Mouse (Mus musculus): ENCODE data around the gene Fam53b.
A peak's percentile ranks its signal among the peaks of the same experiment; 100 is the strongest.

Gene Fam53b

DNA sequence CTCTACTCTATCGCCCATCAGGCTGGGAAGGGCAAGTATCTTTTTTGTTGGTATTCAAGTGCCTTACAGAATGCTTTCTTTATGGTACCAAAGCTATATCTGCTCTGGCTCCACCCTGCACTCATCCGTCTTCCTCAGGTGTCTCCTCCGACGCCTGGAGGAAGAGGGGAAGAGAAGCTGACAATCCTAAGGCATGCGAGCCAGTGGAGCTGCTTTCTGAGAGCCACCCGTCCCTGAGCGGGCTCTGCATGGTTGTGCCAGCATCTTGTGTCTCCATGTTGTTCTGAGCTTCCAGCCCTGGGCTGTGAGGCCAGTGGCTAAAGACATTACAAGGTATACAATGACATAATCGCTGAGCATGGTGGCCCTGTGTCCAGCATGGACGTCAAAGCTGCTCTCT lies 79.5 kb downstream of the Fam53b start:
- DNase-seq (ENCODE audit: low read depth) = no peak

DNA sequence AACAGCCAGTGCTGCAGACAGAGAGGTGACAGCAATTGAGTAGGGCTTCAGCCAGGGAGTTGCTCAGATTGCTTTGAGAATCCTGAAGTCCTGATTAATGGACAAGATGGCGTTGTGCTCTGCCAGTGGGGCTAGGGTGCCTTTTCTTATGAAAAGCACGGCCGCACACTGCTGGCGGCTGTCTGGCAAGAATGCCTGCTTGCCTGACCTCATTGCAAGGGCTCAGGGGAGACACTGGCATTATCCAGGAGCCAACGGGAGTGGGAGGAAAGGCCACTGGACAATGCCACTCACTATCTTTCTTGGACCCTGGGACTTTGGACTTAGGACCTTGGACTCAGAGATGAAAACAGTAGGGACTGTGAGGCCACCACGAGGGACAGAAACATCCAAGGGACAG lies 80.2 kb downstream of the Fam53b start:
- no peak for DNase-seq (ENCODE audit: low read depth)

DNA sequence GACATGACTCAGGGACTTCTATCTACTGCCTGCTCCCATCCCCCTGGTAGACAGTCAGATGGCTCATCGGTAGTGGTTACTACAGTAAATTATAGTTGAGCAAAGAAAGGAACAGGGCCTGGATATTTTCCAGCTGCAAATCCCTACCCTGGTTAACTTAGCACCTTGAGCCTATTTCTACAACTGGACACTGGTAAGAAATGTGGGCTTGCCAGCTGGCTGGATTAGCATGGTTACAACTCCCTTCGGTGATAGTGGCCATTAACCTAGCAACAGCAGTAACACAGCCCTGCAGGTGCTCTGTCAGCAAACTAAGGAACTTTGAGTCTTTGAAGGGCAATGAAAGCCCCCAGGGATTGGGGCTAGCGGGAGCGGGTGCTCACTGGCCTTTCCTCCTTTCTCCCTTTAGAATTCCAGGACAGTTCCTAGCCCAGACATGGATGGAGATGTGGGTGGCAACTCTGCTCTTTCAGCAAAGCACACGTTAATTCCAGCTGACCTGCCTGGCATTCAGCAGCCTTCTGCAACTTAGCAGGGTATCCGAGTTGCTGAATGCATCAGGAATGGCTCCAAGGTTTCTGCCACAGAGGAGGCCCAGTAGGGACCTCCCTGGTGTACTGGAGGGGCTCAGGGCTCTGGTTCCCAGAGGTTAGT lies 81.4 kb downstream of the Fam53b start:
- no peak for DNase-seq (ENCODE audit: low read depth)

DNA sequence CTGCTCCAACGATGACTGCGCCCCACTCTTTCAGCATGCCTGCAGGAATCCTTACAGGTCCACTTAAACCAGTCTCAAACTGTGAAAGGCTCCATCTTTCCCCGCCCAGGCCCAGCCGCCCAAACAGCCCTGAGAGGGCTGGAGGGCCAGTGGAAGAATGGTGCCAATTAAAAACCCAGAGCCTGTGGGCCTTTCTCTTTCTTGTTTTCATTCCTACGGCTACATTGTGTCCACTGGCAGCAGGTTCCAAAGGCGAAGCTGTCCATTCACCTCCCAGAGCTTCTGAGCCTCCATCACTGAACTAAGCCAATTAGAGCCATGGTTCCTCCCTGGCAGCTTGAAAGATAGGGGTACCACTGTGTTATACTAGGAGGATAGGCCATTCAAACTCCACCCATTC lies 82.1 kb downstream of the Fam53b start:
- DNase-seq (ENCODE audit: low read depth) = no peak

DNA sequence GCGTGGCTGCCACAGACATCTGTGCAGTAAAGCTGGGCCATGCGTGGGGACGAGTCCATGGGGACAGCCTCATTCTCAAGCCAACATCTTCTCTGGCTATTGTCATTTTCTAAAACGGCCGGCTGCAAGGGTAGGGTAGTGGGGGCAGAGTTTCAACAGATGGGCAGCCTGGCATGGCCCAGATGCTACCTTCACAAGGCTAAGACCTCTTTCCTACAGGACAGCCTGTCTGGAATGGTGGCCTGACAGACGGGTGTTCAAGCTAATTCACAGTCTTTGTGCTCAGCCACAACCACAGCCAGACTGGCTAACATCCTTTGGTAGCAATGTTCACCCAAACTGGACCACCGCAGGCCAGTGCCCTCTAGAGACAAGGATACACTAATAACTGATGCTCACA lies 83.2 kb downstream of the Fam53b start:
- DNase-seq (ENCODE audit: low read depth) = no peak

DNA sequence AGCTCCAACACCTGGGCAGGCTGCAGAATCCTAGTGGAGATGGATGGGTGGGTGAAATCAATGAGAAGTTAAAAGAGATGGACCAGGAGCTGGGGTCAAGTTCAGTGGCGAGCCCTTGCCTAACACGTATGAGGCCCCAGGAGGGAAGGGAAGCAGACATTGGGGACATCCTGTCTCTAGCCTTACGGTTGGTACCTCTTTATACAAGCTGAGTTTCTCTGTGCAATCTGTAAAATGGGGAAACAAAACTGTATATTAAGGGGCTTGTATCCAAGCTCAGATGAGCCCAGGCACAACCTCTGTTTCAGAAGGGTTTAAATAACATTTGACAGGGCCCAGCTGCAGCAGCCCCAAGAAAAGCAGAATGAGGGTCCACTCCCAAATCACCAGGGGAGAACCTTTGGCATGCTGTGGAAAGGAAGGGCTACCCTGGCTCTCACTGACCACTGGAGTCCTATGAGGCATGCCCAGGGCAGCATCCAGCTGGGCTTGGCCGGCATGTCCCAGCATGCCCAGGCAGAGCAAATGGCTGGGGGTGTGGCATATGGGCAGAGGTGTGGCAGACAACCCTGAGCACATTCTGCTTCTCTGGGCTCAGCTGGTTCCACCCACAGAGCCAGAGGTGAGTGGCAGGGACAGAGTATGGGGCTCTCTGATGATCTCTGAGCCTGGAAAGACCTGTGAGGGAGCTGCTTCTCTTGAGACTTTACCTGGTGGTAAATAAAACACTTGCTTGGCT lies 84.4 kb downstream of the Fam53b start:
- DNase-seq (ENCODE audit: low read depth) = no peak

- no peak for DNase-seq (ENCODE audit: low read depth)
Measured at GRCm38 (mm10) chr7:132726106-132726861, 87.4 kb downstream of the Fam53b start.

GRCm38 (mm10) chr7:132724501-132725062 lies 89.1 kb downstream of the Fam53b start:
- DNase-seq (ENCODE audit: low read depth) = no peak

DNA sequence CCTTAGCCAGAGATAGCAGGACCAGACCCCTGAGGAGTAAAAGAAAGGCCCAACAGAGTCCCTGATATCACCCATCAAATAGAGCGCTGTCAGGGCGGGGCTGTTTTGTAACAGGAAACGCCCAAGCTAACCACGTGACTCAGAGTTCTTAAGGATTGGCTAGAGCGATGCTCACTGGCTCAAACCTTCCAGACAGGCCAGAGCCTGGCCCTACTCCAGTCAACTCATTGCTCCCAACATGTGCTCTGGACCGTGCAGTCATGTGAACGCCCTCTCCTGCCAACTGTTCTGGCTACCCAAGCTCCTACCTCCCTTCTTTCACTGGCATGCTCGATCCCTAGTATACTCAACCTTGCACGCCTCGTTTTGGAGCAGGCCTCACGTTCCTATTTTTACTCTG lies 89.8 kb downstream of the Fam53b start:
- DNase-seq (ENCODE audit: low read depth) = peak; percentile 87

- DNase-seq (ENCODE audit: low read depth) = no peak
Measured at GRCm38 (mm10) chr7:132722401-132723370, 91.0 kb downstream of the Fam53b start.

- no peak for DNase-seq (ENCODE audit: low read depth)
Measured at GRCm38 (mm10) chr7:132720562-132720961, 93.1 kb downstream of the Fam53b start.

DNA sequence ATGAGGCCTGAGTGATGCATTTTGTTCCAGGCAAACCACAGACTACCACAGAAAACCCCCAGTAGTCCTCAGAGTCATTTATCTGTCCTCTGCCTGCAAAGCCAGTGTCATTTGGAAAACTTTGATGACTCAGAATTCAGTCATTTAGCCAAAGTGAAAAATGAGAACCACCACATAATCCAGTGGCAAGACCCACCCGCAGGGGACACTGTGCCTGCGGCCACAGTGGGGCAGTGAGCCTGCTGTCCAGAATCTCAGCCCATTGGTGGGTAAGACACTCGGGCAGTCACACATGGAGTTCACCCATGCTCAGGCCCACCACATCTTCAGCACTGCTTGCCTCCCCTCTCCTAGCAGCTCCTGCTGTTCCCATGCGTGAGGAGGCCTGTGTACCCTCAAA lies 94.1 kb downstream of the Fam53b start:
- no peak for DNase-seq (ENCODE audit: low read depth)

DNA sequence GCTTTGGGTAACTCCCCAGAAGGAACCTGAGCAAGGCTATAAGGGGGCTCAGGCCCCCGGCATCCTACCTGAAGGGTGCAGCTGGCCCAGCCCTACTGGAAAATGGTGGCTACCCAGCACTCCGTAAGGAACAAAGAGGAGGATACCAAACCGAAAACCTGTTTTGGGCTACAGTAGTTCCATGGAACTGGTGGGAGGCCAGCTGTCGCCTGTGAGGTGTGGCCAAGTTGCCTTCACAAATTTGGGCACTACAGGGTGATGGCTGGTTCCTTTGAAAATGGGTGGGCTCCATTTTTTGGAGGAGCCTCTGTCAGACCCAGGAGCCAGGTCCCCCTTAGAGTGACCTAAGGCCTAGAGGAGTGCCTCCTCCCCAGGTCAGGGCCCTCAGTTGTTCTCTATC lies 98.4 kb downstream of the Fam53b start:
- no peak for DNase-seq (ENCODE audit: low read depth)

DNA sequence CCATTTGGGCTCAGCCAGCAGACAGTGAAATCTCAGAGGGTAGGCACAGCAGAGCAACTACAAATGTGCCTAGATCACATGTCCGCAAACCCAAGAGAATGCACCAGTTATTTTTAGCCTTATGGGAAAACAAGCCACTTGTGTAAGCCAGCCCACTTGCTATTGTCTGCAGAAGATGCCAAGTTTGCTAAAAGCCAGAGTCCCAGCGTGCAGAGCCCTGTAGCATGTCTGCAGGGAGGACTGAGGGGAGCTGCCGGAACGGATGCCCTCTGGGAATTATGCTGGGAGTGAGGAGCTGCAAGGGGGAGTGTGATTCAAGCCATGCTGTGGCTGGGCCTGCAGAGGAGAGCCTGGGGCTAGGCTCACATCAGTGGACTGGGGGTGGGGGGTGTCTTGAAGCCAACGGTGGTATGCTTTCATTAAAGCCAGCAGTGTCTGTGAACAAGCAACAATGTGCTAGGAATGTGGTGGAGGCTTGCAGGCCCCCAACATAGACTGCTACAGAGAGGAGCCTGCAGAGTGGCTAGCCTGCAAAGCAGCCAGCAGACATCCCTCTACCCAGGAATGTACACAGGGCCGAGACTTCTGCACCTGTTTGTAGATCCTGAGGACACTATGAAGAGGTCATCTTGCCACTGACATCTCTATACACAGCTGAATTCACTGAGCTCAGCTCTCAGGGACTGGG lies 99.3 kb downstream of the Fam53b start:
- no peak for DNase-seq (ENCODE audit: low read depth)

DNA sequence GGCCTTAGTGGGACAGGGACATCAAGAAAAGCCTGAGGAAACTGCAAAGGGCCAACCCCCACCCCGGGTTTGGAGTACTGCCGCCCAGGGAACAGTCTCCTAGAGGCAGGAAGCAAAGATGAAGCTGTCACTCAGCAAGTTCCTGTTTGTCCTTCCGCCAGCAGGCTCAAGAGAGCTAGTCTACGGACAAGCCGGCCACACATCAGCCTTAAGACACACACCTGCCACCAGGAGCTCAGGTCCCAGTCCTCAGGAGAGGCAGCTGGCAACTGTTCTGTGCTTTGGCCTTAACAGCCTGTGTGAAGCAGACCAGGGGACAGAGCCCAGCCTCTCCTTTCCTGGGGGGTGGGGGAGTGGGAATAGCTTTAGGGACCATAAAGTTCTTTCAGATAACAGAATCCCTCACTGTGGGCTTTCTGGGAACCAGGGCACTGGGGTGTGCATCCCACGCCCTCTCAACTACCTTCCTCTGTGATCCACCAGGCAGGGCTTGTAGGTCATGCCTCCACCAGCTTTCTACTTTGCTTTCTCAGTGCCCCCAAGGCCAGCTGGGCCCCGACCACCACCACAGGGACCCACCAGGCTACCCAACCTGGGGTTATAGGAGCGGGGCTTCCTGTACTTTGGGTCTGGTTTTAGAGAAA lies 100.1 kb downstream of the Fam53b start:
- no peak for DNase-seq (ENCODE audit: low read depth)

DNA sequence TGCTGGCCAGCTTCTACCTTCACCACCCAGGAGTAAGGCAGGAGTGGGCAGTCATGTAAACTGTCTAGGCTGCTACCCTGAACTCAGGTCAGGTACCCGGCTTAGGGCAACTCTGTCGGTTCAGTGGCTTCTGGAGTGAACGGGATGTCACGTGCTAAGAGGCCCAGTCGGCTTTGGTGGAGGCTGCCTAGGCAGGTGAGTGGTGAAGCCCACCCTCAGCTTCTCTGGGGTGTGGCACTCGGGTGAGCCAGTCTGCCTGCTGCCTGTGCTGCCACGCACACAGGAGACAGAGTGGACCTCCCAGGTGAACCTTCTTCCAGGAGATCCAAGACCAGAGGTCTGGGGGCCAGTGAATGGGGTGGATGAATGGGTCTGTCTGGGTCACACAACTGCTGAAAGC lies 100.7 kb downstream of the Fam53b start:
- no peak for DNase-seq (ENCODE audit: low read depth)

DNA sequence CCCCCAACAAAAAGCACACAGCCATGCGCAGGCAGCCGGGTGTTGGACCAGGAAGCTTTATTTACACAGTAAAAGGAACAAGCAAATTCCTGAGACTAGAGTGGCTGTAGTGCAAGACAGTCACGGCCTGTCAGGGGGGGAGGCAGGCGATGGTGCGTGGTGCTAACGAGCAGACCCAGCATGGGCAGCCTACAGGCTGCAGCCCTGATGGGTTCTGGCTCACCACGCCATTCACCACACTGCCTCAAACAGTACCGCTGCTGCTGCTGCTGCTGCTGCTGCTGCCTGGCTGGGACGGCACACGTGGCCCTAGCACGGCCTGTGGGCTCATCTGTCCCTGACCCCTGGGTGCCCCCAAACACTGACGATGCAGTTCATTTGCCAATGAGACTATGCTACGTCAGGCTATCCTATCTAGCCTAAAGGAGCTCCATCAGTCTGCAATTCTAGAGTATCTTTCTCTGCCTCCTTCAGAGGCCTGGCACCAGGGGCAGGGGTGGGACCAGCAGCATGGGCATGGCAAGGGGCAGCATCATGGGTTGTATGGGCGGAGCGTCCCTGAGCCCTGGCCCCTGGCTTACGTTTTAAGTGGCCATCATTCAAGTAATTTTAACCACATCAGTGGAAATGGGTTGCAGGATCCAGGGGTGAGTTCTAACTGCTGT lies 101.5 kb downstream of the Fam53b start:
- no peak for DNase-seq (ENCODE audit: low read depth)

- no peak for DNase-seq (ENCODE audit: low read depth)
Measured at GRCm38 (mm10) chr7:132711579-132711978, 102.1 kb downstream of the Fam53b start.

- no peak for DNase-seq (ENCODE audit: low read depth)
Measured at GRCm38 (mm10) chr7:132705130-132705529, 108.6 kb downstream of the Fam53b start.

DNA sequence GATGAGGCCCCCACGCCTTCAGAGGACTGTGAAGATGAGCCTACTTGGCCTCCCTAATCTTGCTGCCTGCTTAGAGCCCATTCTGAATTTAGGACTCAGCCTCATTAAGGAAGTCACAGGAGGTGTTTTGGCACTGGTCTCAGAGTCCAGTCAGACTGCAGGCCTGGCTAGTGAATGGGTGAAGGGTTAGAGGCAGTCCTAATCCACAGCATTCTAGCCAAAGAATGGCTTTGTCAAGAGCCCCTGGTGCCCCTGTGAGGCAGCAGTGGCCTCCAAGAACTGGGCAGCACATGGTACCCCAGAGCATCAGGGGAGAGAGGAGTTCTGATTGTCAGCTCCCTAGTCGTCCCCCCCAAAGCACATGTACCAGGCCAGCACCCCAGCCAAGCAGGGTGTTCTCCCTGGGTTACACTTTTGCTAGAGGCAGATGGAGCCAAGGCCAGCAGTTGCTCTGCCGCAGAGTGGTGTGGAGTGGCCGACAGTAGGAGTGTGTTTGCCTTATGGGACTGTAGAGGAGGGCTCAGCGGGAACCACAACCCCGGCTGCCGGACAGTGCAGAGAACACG lies 109.3 kb downstream of the Fam53b start:
- no peak for DNase-seq (ENCODE audit: low read depth)
